Mouse (Mus musculus) retina, postnatal 1 day (tissue): Measurements from ENCODE around the gene Baz1a.

ENCODE experiments used
- DNase-seq: peaks from one replicate; pipeline ENCODE4 v3.0.0-alpha.2; 2012

Gene Baz1a

DNA sequence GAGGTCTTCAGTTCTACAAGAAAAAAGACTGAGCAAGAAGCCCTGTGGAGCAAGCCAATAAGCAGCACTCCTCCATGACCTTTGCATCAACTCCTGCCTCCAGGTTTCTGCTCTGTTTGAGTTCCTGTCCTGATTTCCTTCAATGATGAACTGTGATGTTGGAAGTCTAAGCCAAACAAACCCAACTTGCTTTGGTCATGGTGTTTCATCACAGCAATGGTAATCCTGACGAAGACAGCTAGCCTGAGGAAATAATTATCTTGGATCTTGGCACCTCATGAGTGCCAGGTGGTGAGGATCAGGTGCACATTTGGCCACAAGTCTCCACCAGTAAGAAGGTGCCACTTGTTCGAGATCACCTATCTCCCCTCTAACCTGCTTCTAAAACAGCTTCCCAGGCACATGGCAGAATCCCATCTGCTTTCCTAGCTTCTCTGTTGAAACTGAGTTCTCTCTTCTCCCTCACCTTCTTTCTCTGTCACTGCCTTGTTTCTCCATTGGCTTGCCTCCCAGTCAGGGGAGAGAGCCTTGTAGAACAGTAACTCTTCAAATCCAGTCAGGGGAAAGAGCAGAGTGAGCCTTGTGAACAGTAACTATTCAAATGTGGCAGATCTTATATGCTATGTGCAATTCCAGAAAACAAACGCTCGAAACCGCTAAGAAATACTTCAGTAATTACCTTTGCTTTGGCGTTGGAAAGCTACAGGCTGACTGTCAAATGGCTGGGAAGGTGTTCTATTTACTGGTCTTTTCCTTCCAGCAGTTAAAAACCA is at the start of gene Baz1a:
TSS of gene Baz1a (minus strand) at position 723 of the 773 bp plus-strand sequence.
- no peak for DNase-seq

DNA sequence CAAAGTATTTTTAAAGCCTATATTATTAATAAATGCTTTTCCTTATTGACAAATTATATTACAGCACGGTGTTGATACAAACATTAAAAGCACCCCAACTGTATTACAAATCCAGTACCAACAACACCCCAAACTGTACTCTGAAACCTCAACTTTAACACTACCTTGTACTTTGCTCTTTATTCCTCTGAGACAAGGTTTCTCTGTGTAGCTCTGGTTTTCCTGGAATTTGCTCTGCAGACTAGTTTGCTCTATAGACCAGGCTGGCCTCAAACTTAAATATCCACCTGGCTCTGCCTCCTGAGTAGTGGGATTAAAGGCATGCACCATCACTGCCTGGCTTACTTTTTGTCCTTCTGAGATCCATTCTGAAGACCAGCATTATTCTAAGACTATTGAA is 48.0 kb upstream of the Baz1a start:
- DNase-seq = no peak

DNA sequence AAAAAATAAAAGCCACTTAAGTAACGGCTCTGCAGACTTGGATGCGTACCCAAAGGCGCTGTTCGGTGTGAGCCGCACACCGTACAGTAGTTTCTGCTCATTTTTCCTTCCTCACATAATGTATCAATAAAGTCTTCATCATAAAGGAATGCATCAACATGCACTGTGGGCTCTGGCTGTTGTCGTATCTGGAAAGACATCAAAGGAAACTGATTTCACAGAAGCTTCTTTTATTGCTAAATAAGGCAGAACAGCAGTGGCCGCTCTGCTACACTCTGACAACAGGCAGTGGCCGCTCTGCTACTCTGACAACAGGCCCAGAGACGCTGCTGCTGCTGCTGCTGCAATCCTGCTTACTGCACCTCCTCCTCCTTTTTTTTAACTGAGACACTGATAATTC is 46.9 kb upstream of the Baz1a start:
- no peak for DNase-seq

DNA sequence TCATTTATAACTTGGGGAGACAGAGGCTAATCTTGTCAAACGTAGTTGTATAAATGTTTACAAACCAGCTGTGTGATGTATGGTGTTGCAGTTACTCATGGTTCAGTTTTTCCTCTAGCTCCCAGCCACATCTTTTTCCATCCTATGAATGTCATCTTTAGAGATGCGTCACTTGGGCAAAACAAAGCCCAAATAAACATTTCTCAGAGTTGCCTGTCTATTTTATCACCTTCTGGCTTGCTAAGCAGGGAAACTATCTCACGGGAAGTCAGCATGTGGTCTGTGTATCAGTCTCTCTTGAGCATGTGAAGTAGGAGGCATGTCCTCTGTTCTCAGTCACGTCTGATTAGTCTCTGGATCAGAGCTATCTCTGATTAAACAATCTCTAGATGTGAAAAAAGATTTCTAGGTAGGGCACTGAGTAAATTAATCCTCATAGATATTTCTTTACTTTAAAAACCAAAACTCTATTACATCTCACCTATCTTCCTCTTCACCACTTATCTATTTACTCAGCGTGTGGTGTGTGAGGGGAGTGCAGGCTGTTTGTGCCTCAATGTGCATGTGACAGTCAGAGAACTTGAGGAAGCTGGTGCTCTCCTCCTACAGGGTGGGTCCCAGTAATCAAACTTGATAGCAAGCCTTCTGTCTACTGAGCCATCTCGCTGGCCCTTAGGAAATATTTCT is 46.2 kb upstream of the Baz1a start:
- DNase-seq = no peak

DNA sequence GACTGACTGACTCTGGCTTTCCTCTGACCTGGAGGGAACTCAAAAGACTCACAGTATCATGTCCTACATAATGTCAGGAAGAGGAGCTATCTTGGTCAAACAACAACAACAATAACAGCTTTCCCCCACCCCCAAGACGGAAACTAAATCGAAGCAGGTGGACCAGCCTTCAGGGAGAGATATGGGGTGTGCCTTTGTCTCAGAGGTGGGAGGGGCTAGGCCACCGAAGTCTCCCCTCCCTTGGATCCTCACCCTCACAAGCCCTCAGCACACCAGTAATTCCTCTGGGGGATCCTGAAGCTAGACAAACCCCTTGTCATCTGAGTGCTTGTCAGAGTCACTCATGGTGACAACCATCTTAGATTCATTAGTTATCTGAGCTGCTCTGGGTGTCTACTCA is 45.7 kb upstream of the Baz1a start:
- DNase-seq = no peak

DNA sequence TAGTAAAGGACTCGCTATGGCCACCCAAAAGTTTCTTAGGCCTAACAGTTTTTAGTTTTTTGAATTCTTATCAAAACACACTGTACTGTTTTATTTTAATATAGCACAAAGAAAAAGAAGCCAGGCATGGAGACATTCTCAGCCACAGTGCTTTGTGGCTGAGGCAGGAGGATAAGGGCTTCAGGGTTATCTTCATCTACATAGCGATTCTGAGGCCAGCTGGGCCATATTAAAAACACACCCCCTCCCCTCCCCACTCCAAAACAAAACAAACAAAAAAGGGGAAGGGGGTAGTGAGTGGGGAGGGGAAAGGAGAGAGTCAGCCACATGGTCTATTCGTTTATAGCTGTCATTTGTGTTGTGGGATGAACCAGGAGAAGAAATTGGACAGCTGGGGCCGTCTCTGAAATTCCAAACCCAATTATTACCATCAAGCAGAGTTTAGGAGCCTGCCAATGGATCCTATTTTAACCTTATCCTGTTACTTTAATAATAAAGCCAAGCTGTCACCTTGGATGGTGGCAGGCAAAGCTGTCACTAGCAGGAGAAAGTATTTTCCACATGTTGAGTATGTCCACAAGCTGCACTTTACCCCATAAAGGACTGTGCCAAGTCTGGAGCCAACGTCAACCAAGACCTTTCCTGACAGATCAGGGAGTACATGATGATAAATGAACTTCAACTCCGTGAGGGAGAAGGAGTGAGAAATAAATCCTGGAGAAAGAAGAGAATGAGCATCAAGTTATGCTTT is 44.9 kb upstream of the Baz1a start:
- DNase-seq = no peak

DNA sequence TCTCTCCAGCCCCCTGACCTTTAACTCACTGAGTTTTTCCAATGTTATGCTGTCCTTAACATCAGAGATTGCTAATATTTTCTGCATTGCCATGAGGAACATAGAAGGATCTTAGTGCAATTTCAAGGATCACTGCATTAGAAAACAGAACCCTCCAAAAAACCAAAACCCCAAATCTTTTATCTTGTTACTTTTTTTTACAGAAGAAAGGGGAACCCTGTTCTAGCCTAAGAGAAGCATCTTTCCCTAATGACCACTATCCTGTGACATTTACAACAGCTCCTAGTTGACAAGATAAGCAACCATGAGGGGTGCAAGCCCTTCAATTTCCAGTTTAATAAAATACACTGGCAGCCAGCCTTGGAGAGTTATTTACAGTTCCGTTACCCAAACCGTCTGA is 42.6 kb upstream of the Baz1a start:
- DNase-seq = no peak

DNA sequence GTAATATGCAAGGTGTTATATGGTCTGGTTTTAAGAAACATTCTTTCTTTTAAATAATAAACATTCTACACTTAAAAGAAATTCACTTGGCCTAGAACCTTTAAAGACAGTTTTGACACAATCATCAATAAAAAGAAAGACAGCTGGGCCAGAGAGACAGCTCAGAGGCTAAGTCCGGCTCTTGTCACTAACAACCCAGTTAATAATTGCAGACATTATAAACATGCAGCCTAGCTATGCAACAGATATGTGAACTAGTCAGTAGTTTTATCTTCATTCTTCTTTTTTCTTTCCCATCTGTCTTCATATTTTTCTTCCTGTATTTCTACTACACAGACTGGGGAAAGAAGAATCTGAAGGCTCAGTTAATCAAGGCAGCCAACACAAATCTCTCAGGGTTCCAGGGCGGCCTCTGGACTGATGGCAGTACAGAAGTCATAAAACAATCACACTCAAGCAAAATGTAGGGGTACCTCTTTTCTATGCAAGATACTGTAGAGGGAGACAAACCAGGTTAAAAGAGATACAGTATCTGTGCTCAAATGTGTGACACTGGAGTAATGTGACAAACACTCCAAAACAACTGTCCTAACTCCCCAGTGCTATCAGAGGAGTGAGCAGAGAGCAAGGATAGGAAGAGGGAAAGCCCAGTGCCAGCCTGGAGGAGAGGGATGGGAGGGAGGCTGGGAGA is 40.5 kb upstream of the Baz1a start:
- DNase-seq = no peak

DNA sequence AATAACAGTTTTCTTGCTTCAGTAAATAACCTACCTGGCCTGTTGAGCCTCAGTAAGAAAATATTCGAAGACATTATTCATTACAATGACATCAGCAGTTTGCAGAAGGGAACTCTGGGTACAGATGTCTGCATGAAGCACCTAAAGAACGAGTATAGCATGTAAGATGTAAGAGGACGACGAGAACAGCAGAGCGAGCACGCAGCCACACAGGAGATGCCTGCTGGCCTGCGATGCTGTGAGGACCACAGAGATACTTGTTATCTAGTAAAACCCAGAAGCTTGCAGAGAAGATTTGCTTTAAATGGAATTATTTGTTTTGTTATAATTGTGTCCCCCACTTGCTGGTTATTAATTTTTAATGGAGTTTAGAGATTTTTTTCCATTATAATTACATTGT is 39.1 kb upstream of the Baz1a start:
- DNase-seq = no peak

DNA sequence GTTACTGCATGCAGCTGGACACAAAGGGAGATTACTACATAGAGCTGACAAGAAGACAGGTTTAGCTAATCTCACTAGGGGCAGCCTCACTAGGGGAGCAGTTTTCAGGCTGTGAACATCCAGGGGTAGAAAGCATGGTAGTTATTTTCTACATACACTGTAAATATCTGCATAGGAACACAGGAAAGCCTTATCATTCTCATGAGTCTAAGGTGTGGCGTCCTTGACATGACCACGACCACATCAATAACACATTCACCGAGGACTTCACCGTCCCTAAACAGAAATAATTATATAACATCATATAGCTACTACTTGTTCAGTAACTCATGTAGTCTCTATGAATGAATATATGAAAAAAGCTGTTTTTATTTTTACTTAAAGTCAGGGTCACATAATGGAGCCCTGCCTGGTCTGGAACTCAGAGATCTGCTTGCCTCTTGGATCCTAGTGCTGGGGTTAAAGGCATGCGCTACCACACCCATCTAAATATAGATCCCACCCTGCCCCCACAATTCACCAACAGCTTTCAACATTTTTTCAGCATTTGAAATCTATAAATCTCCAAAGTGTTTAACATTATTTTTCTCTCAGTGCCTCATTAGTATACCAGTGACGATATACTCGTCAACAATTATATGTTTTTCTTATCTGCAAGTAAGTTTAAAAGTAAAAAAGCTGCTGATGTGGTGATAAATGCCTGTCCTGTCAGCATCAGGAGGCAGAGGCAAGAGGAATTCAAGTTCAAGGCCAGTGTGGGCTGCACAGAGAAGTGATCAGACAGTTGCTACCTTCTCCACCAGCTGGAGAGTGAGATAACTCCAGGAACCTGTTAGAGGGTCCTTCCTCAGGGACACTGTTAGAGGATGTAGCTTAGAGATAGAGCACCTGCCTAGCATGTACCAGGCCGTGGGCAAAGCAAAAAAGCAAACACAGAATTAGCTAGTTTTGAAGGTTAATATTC is 37.3 kb upstream of the Baz1a start:
- no peak for DNase-seq

DNA sequence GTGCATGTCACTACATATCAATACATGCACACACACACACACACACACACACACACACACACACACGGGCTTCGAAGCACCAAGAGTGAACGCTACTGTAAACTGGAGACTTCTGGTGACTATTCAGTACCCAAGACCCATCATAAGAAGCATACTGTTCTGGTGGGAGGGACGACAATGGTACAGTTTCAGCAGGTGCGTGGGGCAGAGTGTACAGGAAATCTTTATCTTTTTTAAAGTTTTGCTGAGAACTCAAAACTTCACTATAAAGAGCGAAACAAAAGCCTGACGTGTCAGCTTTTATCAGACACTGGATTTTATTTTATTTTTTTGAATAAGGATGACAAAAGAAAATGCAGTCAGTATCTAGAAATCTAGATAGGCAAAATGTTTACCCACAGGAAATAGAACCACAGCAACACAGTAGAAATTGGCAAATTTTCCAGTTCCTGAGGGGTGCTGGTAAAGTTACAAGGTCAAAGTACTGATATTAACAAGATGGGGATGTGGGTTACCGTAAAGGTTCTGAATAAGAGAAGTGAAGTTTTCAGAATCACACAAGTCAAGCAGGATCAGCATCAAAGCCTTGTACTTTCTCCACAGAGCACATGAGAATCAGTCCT is 35.7 kb upstream of the Baz1a start:
- no peak for DNase-seq

DNA sequence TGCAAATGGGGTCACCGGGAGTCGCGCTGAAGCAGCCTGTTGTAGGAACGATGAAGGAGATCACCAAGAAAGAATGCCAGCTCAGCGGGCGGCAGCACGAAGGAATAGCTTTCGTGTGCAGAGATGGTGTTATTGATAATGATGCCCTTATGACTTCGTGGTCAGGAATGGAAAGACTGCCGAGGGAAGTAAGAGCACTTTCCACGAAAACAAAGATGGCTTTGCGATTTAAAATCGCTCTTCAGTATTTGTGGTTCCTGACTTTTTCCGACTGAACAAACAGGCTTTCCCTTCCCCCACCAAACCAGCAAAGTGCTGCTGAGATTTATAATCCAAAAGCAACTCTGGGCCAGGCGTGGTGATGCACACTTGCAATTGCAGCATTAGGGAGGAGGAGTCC is 26.9 kb upstream of the Baz1a start:
- no peak for DNase-seq

DNA sequence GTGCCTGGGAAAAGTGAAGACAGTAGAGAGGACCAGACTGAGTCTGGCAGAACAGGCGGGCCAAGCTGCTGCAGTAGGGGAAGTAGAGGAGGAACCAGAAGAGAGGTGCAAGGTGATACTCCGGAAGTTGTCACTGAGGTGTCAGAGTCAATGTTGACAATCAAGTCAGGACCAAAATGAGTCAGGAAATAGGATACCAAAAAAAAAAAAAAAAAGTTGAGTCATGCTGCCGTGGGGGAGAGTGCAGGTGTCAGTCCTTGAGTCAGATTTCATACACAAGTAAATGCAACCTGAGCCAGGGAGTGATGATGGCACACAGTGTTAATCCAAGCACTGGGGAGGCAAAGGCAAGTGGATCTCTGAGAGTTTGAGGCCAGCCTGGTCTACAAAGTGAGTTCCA is 12.9 kb upstream of the Baz1a start:
- no peak for DNase-seq

DNA sequence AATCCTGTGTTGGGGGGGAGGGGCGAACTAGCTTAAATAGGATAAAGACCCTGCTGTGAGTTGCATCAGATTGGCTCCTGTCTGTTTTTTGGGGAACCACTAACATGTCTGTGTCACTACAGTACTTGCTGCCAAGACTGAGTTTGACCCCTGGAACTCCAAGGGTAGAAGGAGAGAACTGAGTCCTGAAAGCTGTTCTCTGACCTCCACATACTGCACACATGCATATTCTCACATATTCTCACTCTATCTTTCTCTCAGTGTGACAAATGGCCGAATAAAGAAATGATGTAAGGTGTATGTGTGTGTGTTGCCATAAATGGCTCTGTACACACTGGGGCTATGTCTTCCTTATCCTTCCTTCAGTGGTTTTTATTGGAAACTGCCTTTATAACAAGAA is 9.1 kb upstream of the Baz1a start:
- DNase-seq = no peak

DNA sequence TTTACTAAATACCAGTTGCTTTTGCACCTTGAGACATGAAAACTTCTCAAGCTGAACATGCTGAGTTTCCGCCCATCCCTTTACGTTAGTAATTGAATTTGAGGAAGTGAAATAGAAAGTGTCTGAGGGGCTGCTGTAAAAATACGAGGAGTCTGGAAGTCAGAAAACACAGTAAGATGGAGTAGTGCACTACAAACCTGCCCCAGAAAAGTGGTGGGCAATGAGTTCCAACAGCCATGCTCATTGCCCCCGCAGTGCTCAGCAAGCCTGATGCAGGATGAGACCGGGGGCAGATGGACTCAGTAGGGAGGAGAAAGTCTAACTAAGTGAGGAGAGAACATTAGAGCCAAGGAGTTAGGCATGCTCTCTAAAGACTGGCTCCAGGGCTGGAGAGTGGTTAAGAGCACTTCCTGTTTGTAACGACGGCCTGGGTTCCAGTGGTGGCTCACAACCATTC is 5.3 kb upstream of the Baz1a start:
- DNase-seq = no peak

DNA sequence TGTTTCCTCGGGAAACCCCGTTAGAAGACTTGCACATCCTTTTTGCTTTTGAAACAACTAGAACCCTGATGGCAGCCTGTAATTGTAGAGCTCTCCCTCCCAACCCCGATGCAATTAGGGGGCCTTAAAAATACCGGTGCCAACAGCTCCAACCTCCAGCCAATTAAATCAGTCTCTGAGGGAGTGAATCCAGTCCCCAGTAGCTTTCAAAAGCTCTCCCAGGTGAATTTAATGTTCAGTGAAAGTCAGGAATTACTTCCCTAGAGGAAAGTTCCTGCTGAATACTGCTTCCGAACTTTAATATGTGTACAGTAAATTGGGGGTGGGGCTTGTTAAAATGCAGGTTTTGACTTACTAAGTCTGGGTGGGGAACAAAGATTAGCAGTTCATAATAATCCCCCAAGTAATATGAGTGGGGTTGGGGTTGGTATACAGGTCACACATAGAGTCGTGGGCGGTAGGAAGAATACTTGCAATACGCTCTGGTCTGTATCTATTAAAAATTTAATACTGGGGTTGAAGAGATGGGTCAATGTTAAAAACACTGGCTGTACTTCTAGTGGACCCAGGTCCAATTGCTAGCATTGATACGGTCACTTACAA is 3.1 kb upstream of the Baz1a start:
- peak; percentile 26 for DNase-seq

DNA sequence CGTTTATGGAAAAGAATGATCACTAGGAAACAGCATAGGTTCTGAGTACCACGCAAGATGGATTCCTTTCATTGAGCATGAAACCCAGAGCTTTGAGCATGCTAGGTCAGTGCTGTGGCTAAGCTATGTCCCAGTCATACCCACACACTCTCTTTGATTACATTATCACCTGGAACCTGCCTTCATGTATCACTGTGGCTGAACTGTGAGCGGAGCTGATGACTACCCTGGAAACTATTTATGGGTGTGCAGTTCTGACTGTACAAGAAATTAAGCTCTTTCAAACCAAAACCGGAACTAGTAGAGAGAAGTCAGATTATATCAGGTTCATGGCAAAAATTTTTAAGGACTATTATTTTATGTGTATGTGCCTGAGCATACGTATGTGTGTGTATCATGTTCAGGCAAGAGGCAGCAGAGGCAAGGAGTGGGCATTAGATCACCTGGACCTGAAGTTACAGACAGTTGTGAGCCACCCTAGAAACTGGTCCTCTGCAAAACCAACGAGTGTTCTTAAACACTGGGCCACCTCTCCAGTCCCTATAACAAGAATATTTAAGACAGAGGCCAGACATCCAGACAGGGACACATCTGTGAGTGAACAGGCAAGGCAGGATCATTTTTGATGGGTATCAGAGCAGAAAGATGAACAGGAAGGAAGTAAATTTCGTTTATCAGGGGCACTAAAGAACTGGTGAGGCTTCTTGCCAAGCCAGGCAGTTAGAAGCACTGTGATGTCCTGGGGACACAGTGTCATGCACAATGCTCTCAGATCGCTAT is 2.4 kb upstream of the Baz1a start:
- no peak for DNase-seq

DNA sequence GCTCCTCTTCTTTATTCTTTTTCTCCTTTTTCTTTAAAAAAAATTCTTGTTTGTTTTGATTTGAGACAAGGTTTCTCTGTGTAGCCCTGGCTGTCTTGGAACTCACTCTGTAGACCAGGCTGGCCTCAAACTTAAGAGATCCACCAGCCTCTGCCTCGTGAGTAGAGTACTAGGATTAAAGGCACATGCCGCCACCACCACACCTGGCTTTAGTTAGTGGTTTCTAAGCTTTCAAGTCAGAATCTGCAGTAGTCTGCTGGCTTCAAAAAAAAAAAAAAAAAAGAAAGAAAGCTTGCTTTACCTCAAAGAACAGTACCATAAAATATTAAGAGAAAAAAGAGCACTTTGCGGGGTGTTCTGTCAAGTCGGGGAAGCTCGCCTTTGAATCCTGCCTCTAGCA is 1.3 kb upstream of the Baz1a start:
- no peak for DNase-seq

DNA sequence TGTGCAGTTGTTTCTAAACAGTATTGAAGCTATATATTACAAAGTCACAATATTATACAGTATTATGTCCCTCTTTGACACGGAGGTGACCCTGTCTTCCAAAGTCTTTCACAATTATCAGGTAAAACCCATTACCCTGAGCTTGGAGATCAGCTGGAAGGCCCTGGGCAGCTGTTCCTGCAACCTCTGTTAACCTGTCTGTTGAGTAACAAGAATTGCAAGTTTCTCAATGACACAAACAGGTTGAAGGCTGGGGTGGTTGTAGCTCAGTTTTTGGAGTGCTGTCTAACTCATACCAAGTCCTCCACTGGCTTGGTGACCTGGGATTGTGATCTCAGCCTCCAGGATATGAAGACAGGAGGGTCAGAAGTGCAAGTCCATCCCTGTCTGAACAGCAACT is 1.1 kb downstream of the Baz1a start:
- no peak for DNase-seq

DNA sequence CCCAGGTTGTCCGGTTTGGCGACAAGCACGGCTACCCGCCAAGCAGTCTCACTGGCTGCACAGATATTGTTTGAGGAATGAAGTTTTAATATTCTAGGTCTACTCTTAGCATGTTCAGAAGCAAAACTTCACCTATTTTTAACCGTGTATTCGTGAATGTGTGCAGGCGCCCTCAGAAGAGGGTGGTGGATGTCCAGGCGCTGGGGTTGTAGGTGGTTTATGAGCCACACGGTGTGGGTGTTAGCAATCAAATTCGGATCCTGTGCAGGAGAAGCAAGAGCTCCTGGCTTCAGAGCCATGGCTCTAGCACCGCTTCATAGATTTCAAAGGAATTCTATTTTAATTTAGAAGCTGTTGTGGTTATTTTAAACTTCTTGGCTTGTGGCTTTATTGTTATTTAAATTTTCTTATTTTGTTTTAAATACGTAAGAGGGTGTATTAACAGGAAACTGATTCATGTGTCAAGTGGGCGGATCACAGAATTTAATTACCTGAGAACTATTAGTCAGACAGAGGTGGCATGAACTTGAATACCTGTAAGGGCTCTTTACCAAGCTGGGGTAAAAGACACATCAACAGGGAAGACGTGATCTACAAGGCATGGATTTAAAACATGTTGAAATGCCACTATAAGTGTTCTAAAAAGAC is 6.7 kb downstream of the Baz1a start:
- no peak for DNase-seq
